In genomic region chr1:60196813-60197212, GRCm38 (mm10) we compare ENCODE assay signal across 11 mouse cellular contexts. TPM values are rescaled to one million over a fixed set of nuclear protein-coding genes. Genes with fewer than 3 reads are reported as not detected.
A peak's percentile ranks its signal among the peaks of the same experiment; 100 is the strongest.
DNase-seq lines count a peak whose midpoint lies in the region; ATAC-seq and TF ChIP-seq lines count a peak whose summit lies in the region.
"Had no signal": no experiment of that assay in that cellular context is flagged by ENCODE, and none has a peak within 500 bp of the region (broad histone marks: within the 10 kb centered on the region; RNA-seq: fewer than 3 reads in every experiment).

No protein-coding gene starts in this region.

- no peaks in the 10 kb centered on the region for H3K9me3 ChIP-seq in intestine, postnatal 0 days (ENCODE audit: control insufficient read depth)
- H3K9me3 ChIP-seq in intestine, embryonic 15.5 days: no peaks in the 10 kb centered on the region
- no peaks in the 10 kb centered on the region for H3K9me3 ChIP-seq in neural tube, embryonic 11.5 days (ENCODE audit: control insufficient read depth, low read length)
- no peaks in the 10 kb centered on the region for H3K9me3 ChIP-seq in neural tube, embryonic 15.5 days (replicated peaks)
- H3K9me3 ChIP-seq in stomach, postnatal 0 days (ENCODE audit: control insufficient read depth, low read length): no peaks in the 10 kb centered on the region
- H3K9me3 ChIP-seq: hindbrain, embryonic 15.5 days; lung, embryonic 15.5 days had no signal

- H3K4me2 ChIP-seq in intestine, postnatal 0 days (replicated peaks; ENCODE audit: low read depth): no peak overlapping the region
- no peak overlapping the region for H3K4me2 ChIP-seq in intestine, embryonic 15.5 days (replicated peaks)
- H3K4me2 ChIP-seq in neural tube, embryonic 11.5 days (ENCODE audit: low read depth): no peak overlapping the region
- no peak overlapping the region for H3K4me2 ChIP-seq in neural tube, embryonic 15.5 days
- H3K4me2 ChIP-seq in stomach, postnatal 0 days (replicated peaks; ENCODE audit: low read depth): no peak overlapping the region
- H3K4me2 ChIP-seq: hindbrain, embryonic 15.5 days; lung, embryonic 15.5 days had no signal

- H3K36me3 ChIP-seq in intestine, postnatal 0 days (ENCODE audit: control insufficient read depth, insufficient read depth): peaks cover 11% of the 10 kb centered on the region; the same call in 1 of the 2 replicates
- H3K36me3 ChIP-seq in intestine, embryonic 15.5 days: peaks cover 5% of the 10 kb centered on the region; the same call in 1 of the 2 replicates
- H3K36me3 ChIP-seq in neural tube, embryonic 11.5 days (ENCODE audit: control insufficient read depth, insufficient read depth, low read length): no peaks in the 10 kb centered on the region; the same call in 1 of the 2 replicates
- peaks cover 23% of the 10 kb centered on the region for H3K36me3 ChIP-seq in neural tube, embryonic 15.5 days
- peaks cover 2% of the 10 kb centered on the region; the same call in 1 of the 2 replicates for H3K36me3 ChIP-seq in stomach, postnatal 0 days (ENCODE audit: control insufficient read depth, insufficient read depth, low read length)

- no peak for TF ChIP-seq EP300 in stomach, postnatal 0 days (optimal IDR thresholded peaks at IDR 0.05)

- no peak overlapping the region for H3K27ac ChIP-seq in intestine, postnatal 0 days (ENCODE audit: low read depth, low read length)
- no peak overlapping the region for H3K27ac ChIP-seq in intestine, embryonic 15.5 days
- no peak overlapping the region for H3K27ac ChIP-seq in neural tube, embryonic 11.5 days (ENCODE audit: low read depth, low read length)
- H3K27ac ChIP-seq in neural tube, embryonic 15.5 days (replicated peaks): no peak overlapping the region
- H3K27ac ChIP-seq in stomach, postnatal 0 days (replicated peaks): no peak overlapping the region
- H3K27ac ChIP-seq: hindbrain, embryonic 15.5 days; lung, embryonic 15.5 days had no signal

- no peak overlapping the region for H3K4me3 ChIP-seq in intestine, postnatal 0 days (ENCODE audit: low read depth, low read length)
- no peak overlapping the region for H3K4me3 ChIP-seq in intestine, embryonic 15.5 days (replicated peaks)
- H3K4me3 ChIP-seq in neural tube, embryonic 11.5 days (ENCODE audit: low read depth, low read length): no peak overlapping the region
- no peak overlapping the region for H3K4me3 ChIP-seq in neural tube, embryonic 15.5 days (replicated peaks)
- no peak overlapping the region for H3K4me3 ChIP-seq in stomach, postnatal 0 days (ENCODE audit: low read depth, low read length)
- H3K4me3 ChIP-seq: hindbrain, embryonic 15.5 days; lung, embryonic 15.5 days had no signal

- H3K27me3 ChIP-seq in intestine, postnatal 0 days (replicated peaks; ENCODE audit: control insufficient read depth, insufficient read depth, low read length): no peaks in the 10 kb centered on the region
- H3K27me3 ChIP-seq in intestine, embryonic 15.5 days (replicated peaks): no peaks in the 10 kb centered on the region
- no peaks in the 10 kb centered on the region for H3K27me3 ChIP-seq in neural tube, embryonic 11.5 days (ENCODE audit: control insufficient read depth, insufficient read depth, low read length)
- H3K27me3 ChIP-seq in neural tube, embryonic 15.5 days (replicated peaks): no peaks in the 10 kb centered on the region
- H3K27me3 ChIP-seq in stomach, postnatal 0 days (ENCODE audit: control insufficient read depth, insufficient read depth, low read length): no peaks in the 10 kb centered on the region
- H3K27me3 ChIP-seq: hindbrain, embryonic 15.5 days; lung, embryonic 15.5 days had no signal

- DNase-seq in neural tube, embryonic 11.5 days (ENCODE audit: low spot score): peak; percentile 21
- DNase-seq in ZHBTc4 (ENCODE audit: low read depth, low spot score): peak; percentile 52
- no peak for DNase-seq in stomach, postnatal 0 days (ENCODE audit: low spot score)
- no peak for DNase-seq in heart, adult 8-10 months (ENCODE audit: low spot score)
- DNase-seq in cerebellum, postnatal 36 days: no peak

- H3K9ac ChIP-seq in intestine, postnatal 0 days (ENCODE audit: low read depth, low read length): no peak overlapping the region
- no peak overlapping the region for H3K9ac ChIP-seq in intestine, embryonic 15.5 days
- H3K9ac ChIP-seq in neural tube, embryonic 11.5 days (ENCODE audit: low read length): no peak overlapping the region
- no peak overlapping the region for H3K9ac ChIP-seq in neural tube, embryonic 15.5 days (replicated peaks)
- H3K9ac ChIP-seq in stomach, postnatal 0 days (ENCODE audit: low read length): no peak overlapping the region
- H3K9ac ChIP-seq: hindbrain, embryonic 15.5 days; lung, embryonic 15.5 days had no signal

- no peaks in the 10 kb centered on the region for H3K4me1 ChIP-seq in intestine, postnatal 0 days (replicated peaks; ENCODE audit: control insufficient read depth, insufficient read depth, low read length)
- H3K4me1 ChIP-seq in intestine, embryonic 15.5 days (replicated peaks): no peaks in the 10 kb centered on the region
- H3K4me1 ChIP-seq in neural tube, embryonic 11.5 days (ENCODE audit: control insufficient read depth, insufficient read depth, low read length): no peaks in the 10 kb centered on the region
- no peaks in the 10 kb centered on the region for H3K4me1 ChIP-seq in neural tube, embryonic 15.5 days
- H3K4me1 ChIP-seq in stomach, postnatal 0 days (replicated peaks; ENCODE audit: control insufficient read depth, insufficient read depth): no peaks in the 10 kb centered on the region
- H3K4me1 ChIP-seq: hindbrain, embryonic 15.5 days; lung, embryonic 15.5 days had no signal

- 86% methylated on average over 3 of the region's 3 CpGs for WGBS in intestine, postnatal 0 days
- 69% methylated on average over 3 of the region's 3 CpGs for WGBS in intestine, embryonic 15.5 days
- 74% methylated on average over 3 of the region's 3 CpGs for WGBS in neural tube, embryonic 11.5 days
- WGBS in neural tube, embryonic 15.5 days: 76% methylated on average over 3 of the region's 3 CpGs
- 74% methylated on average over 3 of the region's 3 CpGs for WGBS in stomach, postnatal 0 days

- no peak for ATAC-seq in intestine, postnatal 0 days
- ATAC-seq in intestine, embryonic 15.5 days: no peak
- ATAC-seq in neural tube, embryonic 11.5 days (ENCODE audit: insufficient read depth, low FRiP score, low TSS enrichment): no peak
- ATAC-seq in neural tube, embryonic 15.5 days (ENCODE audit: low FRiP score): no peak
- ATAC-seq in stomach, postnatal 0 days (ENCODE audit: low FRiP score, low TSS enrichment): no peak
- ATAC-seq: forebrain, embryonic 14.5 days had no signal

- TF ChIP-seq CTCF in intestine, postnatal 0 days (IDR thresholded peaks at IDR 0.05; ENCODE audit: low read depth): peak; percentile 53
- TF ChIP-seq CTCF in stomach, postnatal 0 days (IDR thresholded peaks at IDR 0.05; ENCODE audit: low read depth): peak; percentile 59

RNA-seq across cellular contexts. Expression of gene Nbeal1, which starts 16.4 kb away (rescaled TPM):
- polyA plus RNA-seq in intestine, postnatal 0 days (2015; fragmentation: Nextera tagmentation; extraction: Ambion mirVana): 5.0 and 5.4 TPM in 2 replicates
- polyA plus RNA-seq in intestine, embryonic 15.5 days (2015; fragmentation: Nextera tagmentation; extraction: Ambion mirVana): 5.2 and 6.1 TPM in 2 replicates
- polyA plus RNA-seq in neural tube, embryonic 11.5 days (2014; fragmentation: Nextera tagmentation; extraction: Ambion mirVana): 6.6 and 6.7 TPM in 2 replicates
- 6.3 TPM in 2 replicates for polyA plus RNA-seq in neural tube, embryonic 15.5 days (2015; fragmentation: Nextera tagmentation; extraction: Ambion mirVana)
- 4.7 and 5.0 TPM in 2 replicates for polyA plus RNA-seq in stomach, postnatal 0 days (2015; fragmentation: Nextera tagmentation; extraction: Ambion mirVana)
- total RNA-seq in heart, adult 8-10 months (2022): 10 to 100 TPM; 47.4 to 54.7 (median 52.1) TPM

Comparison
In these comparisons a context has a peak if more than half of its experiments do, and no peak if none do; other contexts are left out.
1. DNase-seq: peak in neural tube, embryonic 11.5 days (single experiment) and ZHBTc4 (single experiment); none in stomach, postnatal 0 days (single experiment), heart, adult 8-10 months (single experiment) and cerebellum, postnatal 36 days (0 of 2).